Mouse (Mus musculus): ENCODE measurements around the gene Vars.

GRCm38 (mm10) chr17:35020551-35020950 is 19.8 kb downstream of the Vars start:
- no peak for TF ChIP-seq MAX (IDR thresholded peaks at IDR 0.05; ENCODE audit: low read depth)
- TF ChIP-seq CEBPB (IDR thresholded peaks at IDR 0.05; ENCODE audit: insufficient read depth, poor library complexity, severe bottlenecking), result no peak

Measured in myocyte (in vitro differentiated cells).